Mouse (Mus musculus) spleen, postnatal 14 days (tissue): ENCODE measurements around the gene Ptprj.
"Not testable (repeated sequence)": the region's sequence is repeated elsewhere in the genome, so short reads cannot be mapped to it uniquely, and the experiment has no call there.

ENCODE experiments used
- DNase-seq, 2 experiments: peaks; one replicate each; pipeline ENCODE4 v3.0.0; 2021 to 2022; ENCODE audit warnings: low spot score in 2 of 2

Ptprj gene

GRCm38 (mm10) chr2:90577451-90578279 lies 2.8 kb downstream of the Ptprj start:
- no peak for DNase-seq

GRCm38 (mm10) chr2:90576936-90577335 lies 3.5 kb downstream of the Ptprj start:
- no peak for DNase-seq

- DNase-seq, result no peak
Measured at GRCm38 (mm10) chr2:90576411-90576810, 4.0 kb downstream of the Ptprj start.

- DNase-seq, result no peak
Measured at GRCm38 (mm10) chr2:90575713-90576112, 4.7 kb downstream of the Ptprj start.

GRCm38 (mm10) chr2:90575116-90575515 lies 5.3 kb downstream of the Ptprj start:
- no peak for DNase-seq

GRCm38 (mm10) chr2:90574536-90574935 lies 5.9 kb downstream of the Ptprj start:
- no peak for DNase-seq

GRCm38 (mm10) chr2:90573640-90574526 lies 6.6 kb downstream of the Ptprj start:
- DNase-seq, result no peak

GRCm38 (mm10) chr2:90572126-90572525 lies 8.3 kb downstream of the Ptprj start:
- no peak for DNase-seq

GRCm38 (mm10) chr2:90571399-90571798 lies 9.0 kb downstream of the Ptprj start:
- DNase-seq, result not testable (repeated sequence)

GRCm38 (mm10) chr2:90570871-90571270 lies 9.6 kb downstream of the Ptprj start:
- no peak for DNase-seq

- no peak for DNase-seq
Measured at GRCm38 (mm10) chr2:90570216-90570615, 10.2 kb downstream of the Ptprj start.

- DNase-seq, result no peak
Measured at GRCm38 (mm10) chr2:90568961-90569481, 11.4 kb downstream of the Ptprj start.

GRCm38 (mm10) chr2:90568091-90568490 lies 12.4 kb downstream of the Ptprj start:
- DNase-seq, result no peak

GRCm38 (mm10) chr2:90566773-90567528 lies 13.5 kb downstream of the Ptprj start:
- DNase-seq, result peak in 1 of 2 experiments; percentile 28

- no peak for DNase-seq
Measured at GRCm38 (mm10) chr2:90566046-90566445, 14.4 kb downstream of the Ptprj start.

GRCm38 (mm10) chr2:90565192-90565929 lies 15.1 kb downstream of the Ptprj start:
- DNase-seq, result no peak

- no peak for DNase-seq
Measured at GRCm38 (mm10) chr2:90564552-90564951, 15.9 kb downstream of the Ptprj start.

- DNase-seq, result no peak
Measured at GRCm38 (mm10) chr2:90563171-90563570, 17.3 kb downstream of the Ptprj start.

- no peak for DNase-seq
Measured at GRCm38 (mm10) chr2:90562126-90562670, 18.2 kb downstream of the Ptprj start.

- peak; percentile 38 to 43 for DNase-seq
Measured at GRCm38 (mm10) chr2:90560197-90560843, 20.1 kb downstream of the Ptprj start.
